Mouse (Mus musculus): ENCODE data around the gene Hist1h1t.

The Hist1h1t gene

GRCm38 (mm10) chr13:23695514-23695913 lies at the start of gene Hist1h1t:
Gene Hist1h1t (plus strand): TSS chr13:23695814.
- no peak for DNase-seq (ENCODE audit: low spot score)

- DNase-seq (ENCODE audit: low spot score), result no peak
Measured at GRCm38 (mm10) chr13:23659636-23660366, 35.8 kb upstream of the Hist1h1t start.

- no peak for DNase-seq (ENCODE audit: low spot score)
Measured at GRCm38 (mm10) chr13:23662536-23662935, 33.1 kb upstream of the Hist1h1t start.

GRCm38 (mm10) chr13:23681990-23682582 lies 13.5 kb upstream of the Hist1h1t start:
- peak; percentile 23 for DNase-seq (ENCODE audit: low spot score)

- peak; percentile 39 for DNase-seq (ENCODE audit: low spot score)
Measured at GRCm38 (mm10) chr13:23682623-23682946, 13.0 kb upstream of the Hist1h1t start.

- peak; percentile 57 for DNase-seq (ENCODE audit: low spot score)
Measured at GRCm38 (mm10) chr13:23682947-23683754, 12.5 kb upstream of the Hist1h1t start.

GRCm38 (mm10) chr13:23683755-23684281 lies 11.8 kb upstream of the Hist1h1t start, which contains the start of the genes Hist1h2ac and Hist1h2bc:
Gene Hist1h2ac (minus strand): TSS chr13:23683948.
Gene Hist1h2bc (plus strand): TSS chr13:23684199.
- DNase-seq (ENCODE audit: low spot score), result peak; percentile 96

GRCm38 (mm10) chr13:23684295-23684945 lies 11.2 kb upstream of the Hist1h1t start:
- DNase-seq (ENCODE audit: low spot score), result peak; percentile 78

- peak; percentile 66 for DNase-seq (ENCODE audit: low spot score)
Measured at GRCm38 (mm10) chr13:23685121-23685861, 10.3 kb upstream of the Hist1h1t start.

- DNase-seq (ENCODE audit: low spot score), result no peak
Measured at GRCm38 (mm10) chr13:23685966-23686365, 9.6 kb upstream of the Hist1h1t start.

GRCm38 (mm10) chr13:23687181-23687580 lies 8.4 kb upstream of the Hist1h1t start:
- no peak for DNase-seq (ENCODE audit: low spot score)

- no peak for DNase-seq (ENCODE audit: low spot score)
Measured at GRCm38 (mm10) chr13:23687907-23688306, 7.7 kb upstream of the Hist1h1t start.

- DNase-seq (ENCODE audit: low spot score), result no peak
Measured at GRCm38 (mm10) chr13:23688956-23689355, 6.7 kb upstream of the Hist1h1t start.

GRCm38 (mm10) chr13:23689459-23689858 lies 6.2 kb upstream of the Hist1h1t start:
- DNase-seq (ENCODE audit: low spot score), result no peak

- DNase-seq (ENCODE audit: low spot score), result no peak
Measured at GRCm38 (mm10) chr13:23693856-23694440, 1.7 kb upstream of the Hist1h1t start.

GRCm38 (mm10) chr13:23694956-23695355 lies 658 bp upstream of the Hist1h1t start:
- no peak for DNase-seq (ENCODE audit: low spot score)

- DNase-seq (ENCODE audit: low spot score), result no peak
Measured at GRCm38 (mm10) chr13:23696061-23696474, 454 bp downstream of the Hist1h1t start.

- peak; percentile 90 for DNase-seq (ENCODE audit: low spot score)
Measured at GRCm38 (mm10) chr13:23697491-23698299, 2.1 kb downstream of the Hist1h1t start.

- peak; percentile 95 for DNase-seq (ENCODE audit: low spot score)
Measured at GRCm38 (mm10) chr13:23698300-23698693, 2.7 kb downstream of the Hist1h1t start, which contains the start of gene Hist1h4c. Gene Hist1h4c (minus strand): TSS chr13:23698454.

GRCm38 (mm10) chr13:23698996-23699395 lies 3.4 kb downstream of the Hist1h1t start:
- no peak for DNase-seq (ENCODE audit: low spot score)

Data from embryo, embryonic 10 days (tissue).